Mouse (Mus musculus) ES-E14 (cell line): Measurements from ENCODE around the gene Twf2.

Experiments
- MAFK ChIP-seq: IDR thresholded peaks from 2 replicates; pipeline ENCODE4 v1.6.1; 2014; ENCODE audit warnings: mild to moderate bottlenecking, low read depth, low read length, inconsistent platforms; ENCODE audit not compliant: insufficient read depth
- ZNF384 ChIP-seq: IDR thresholded peaks from 2 replicates; pipeline ENCODE4 v1.6.1; 2012; ENCODE audit warnings: low read depth, low read length, inconsistent platforms

DNA sequence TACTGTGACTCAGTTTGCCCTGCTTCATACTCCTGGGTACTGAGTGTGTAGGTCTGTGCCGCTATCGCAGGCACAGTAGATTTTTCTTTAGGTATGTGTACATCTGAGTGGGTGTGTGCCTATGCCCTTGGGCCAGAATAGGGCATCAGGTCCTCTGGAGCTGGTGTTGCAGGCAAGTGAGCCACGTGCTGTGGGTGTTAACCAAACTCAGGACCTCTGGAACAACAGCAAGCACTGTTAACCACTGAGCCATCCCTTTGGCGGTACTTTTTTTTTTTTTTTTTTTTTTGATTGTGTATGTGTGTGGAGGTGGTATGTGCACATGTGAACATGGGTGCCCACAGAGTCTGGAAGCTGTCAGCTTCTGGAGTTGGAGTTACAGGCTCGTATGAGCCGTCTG lies 25.1 kb upstream of the Twf2 start:
- TF ChIP-seq MAFK (no peak), ZNF384 (peak; percentile 78)
